ENCODE assay signal across 14 mouse cellular contexts in genomic region chr17:27429757-27430156, GRCm38 (mm10).
"Had no signal": no experiment of that assay in that cellular context is flagged by ENCODE, and none has a peak within 500 bp of the region (broad histone marks: within the 10 kb centered on the region; RNA-seq: fewer than 3 reads in every experiment).

No protein-coding gene starts in this region.

- DNase-seq: kidney, adult 9 months; kidney, postnatal 36 days; lung, adult 2 months; lung, postnatal 36 days; midbrain, embryonic 14.5 days; right cerebral cortex, postnatal 4 days; thymus, adult 2 months; thymus, postnatal 25 days had no signal

- H3K9me3 ChIP-seq: liver, embryonic 15.5 days; stomach, embryonic 15.5 days had no signal

- H3K4me2 ChIP-seq: liver, embryonic 11.5 days; liver, embryonic 15.5 days; stomach, embryonic 15.5 days had no signal

- H3K36me3 ChIP-seq: liver, embryonic 15.5 days; stomach, embryonic 15.5 days had no signal

- H3K4me1 ChIP-seq: liver, embryonic 15.5 days; stomach, embryonic 15.5 days had no signal

- H3K27me3 ChIP-seq: stomach, embryonic 15.5 days had no signal

- H3K27ac ChIP-seq: kidney, postnatal 0 days; layer of hippocampus, adult 2 months; liver, embryonic 15.5 days; stomach, embryonic 15.5 days had no signal

- H3K4me3 ChIP-seq: layer of hippocampus, adult 2 months; liver, embryonic 15.5 days; stomach, embryonic 15.5 days had no signal

- H3K9ac ChIP-seq: liver, embryonic 15.5 days; stomach, embryonic 15.5 days had no signal

- ATAC-seq: lung, postnatal 0 days had no signal
